Mouse (Mus musculus) embryonic facial prominence, embryonic 10.5 days (tissue): ENCODE measurements around the gene Usp39. TPM values are rescaled to one million over a fixed set of nuclear protein-coding genes. Genes with fewer than 3 reads are reported as not detected.

Source experiments
- DNase-seq: peaks from one replicate; pipeline ENCODE4 v3.0.0-alpha.2; 2017; ENCODE audit warnings: low spot score
- H3K27ac ChIP-seq: fragments of 300-500 bp; sonication (generic); replicated peaks from 2 replicates; pipeline ENCODE4 v1.5.1; 2016; ENCODE audit warnings: mild to moderate bottlenecking
- H3K27me3 ChIP-seq: fragments of 300-500 bp; sonication (generic); replicated peaks from 2 replicates; pipeline ENCODE4 v1.6.1; 2016; ENCODE audit warnings: low read depth, mild to moderate bottlenecking; ENCODE audit not compliant: poor library complexity, severe bottlenecking
- H3K36me3 ChIP-seq: fragments of 300-500 bp; sonication (generic); replicated peaks from 2 replicates; pipeline ENCODE4 v1.6.1; 2016; ENCODE audit warnings: mild to moderate bottlenecking, moderate library complexity
- H3K4me1 ChIP-seq: fragments of 300-500 bp; sonication (generic); 2 replicates; pipeline ENCODE4 v1.6.1; 2016
- H3K4me3 ChIP-seq: fragments of 300-500 bp; sonication (generic); 2 replicates; pipeline ENCODE4 v1.5.1; 2016; ENCODE audit warnings: mild to moderate bottlenecking, moderate library complexity
- H3K9me3 ChIP-seq: fragments of 300-500 bp; sonication (generic); 2 replicates; pipeline ENCODE4 v1.6.1; 2016; ENCODE audit warnings: mild to moderate bottlenecking
- WGBS: fragments of 180-500 bp; shearing (Covaris S2); methylation state at CpG from one replicate; pipeline ENCODE4 v1.1.7; 2016; 5-methylcytosine and 5-hydroxymethylcytosine counted together
- polyA plus RNA-seq: library from polyadenylated mRNA; unstranded; fragments of >200 nt; fragmentation: Nextera tagmentation; extraction: Ambion mirVana; gene quantifications from 2 replicates; pipeline ENCODE4 v1.2.1, GENCODE M21; 2016

Gene Usp39
- polyA plus RNA-seq, 1 experiment from 2014 or later = 83.4 TPM

DNA sequence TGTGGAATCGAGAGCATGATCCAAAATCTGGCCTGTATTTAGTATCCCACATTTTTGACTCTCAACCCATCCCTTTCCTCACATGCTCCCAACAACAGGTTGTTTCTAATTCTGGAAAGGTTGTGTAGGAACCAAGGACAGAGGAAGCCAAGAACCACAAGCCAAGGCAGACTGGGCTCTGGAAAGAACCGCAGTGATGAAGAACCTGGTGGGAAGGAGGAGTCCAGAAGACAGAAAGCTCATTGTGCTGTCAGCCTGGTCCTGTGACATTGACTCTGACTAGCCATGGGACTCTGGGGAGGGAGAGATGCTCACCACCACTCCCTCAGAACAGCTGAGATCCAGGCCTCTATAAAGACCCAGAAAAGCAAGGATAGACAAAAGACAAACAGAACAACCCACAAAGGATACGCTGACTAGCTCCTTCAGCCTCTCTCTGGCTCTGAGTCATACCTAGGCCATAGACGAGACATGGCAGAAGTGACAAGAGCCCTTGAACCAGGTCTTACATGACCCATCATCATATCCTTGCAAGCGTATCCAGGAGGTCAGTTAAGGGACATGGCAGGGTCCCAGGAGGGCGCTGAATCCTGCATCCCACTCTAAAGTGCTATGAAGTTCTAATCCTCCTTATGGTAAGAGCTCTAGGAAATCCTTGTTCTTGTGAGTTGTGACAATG, 38.3 kb upstream of the Usp39 start:
- Histone ChIP-seq H3K4me1 (peaks cover 17% of the 10 kb centered on the region), H3K36me3 (peaks cover 17% of the 10 kb centered on the region), H3K9me3 (no peaks in the 10 kb centered on the region), H3K27ac (no peak overlapping the region), H3K4me3 (no peak overlapping the region), H3K27me3 (peaks cover 25% of the 10 kb centered on the region)
- DNase-seq = no peak
- WGBS = 81% methylated on average over 6 of the region's 6 CpGs

GRCm38 (mm10) chr6:72382494-72382893, 37.5 kb upstream of the Usp39 start:
- H3K27me3 ChIP-seq = peaks cover 27% of the 10 kb centered on the region
- no peak for DNase-seq
- H3K4me3 ChIP-seq = no peak overlapping the region
- H3K4me1 ChIP-seq = peaks cover 9% of the 10 kb centered on the region
- H3K27ac ChIP-seq = no peak overlapping the region
- WGBS = 84% methylated on average over 6 of the region's 6 CpGs
- no peaks in the 10 kb centered on the region for H3K9me3 ChIP-seq
- H3K36me3 ChIP-seq = peaks cover 17% of the 10 kb centered on the region

DNA sequence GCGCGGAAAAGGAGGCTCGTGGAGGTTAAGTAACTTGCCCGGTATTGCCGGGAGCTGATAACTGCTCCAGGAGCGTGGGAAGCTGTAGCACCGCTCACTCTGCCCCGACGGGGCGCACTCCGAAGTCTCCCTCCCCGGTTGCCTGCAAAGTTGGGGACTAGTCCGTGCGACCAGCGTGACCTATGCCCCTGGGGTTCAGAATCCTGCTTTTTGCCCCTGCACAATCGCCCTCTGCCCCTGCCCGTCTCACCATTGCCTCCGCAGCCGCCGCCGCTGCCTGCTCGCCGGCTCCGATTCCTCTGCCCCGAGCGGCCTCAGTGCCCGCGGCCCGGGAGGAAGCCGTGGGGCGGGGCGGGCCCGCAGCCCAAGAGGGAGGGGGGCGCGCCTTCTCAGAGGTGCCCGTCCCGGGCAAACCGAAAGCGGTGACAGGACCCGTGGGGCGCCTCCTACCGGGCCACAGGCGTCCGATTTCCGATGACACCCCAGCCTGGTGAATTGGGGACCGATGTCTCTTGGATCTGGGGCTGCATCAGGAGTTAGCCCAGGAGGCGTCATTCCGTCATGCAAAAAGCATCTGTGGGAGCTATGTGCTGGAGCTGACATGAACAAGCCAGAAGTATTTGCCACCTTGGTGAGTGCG, 35.3 kb upstream of the Usp39 start, which contains the start of gene Vamp5:
Vamp5 (minus strand) TSS at position 338 of the 640 bp plus-strand sequence.
- Histone ChIP-seq H3K4me1 (peaks cover 9% of the 10 kb centered on the region), H3K4me3 (peak within 1 kb of the TSS; percentile 59), H3K36me3 (peaks cover 7% of the 10 kb centered on the region), H3K27ac (peak within 1 kb of the TSS; percentile 78), H3K9me3 (no peaks in the 10 kb centered on the region), H3K27me3 (peaks cover 27% of the 10 kb centered on the region)
- DNase-seq = peak; percentile 66
- 2% methylated on average over 49 of the region's 49 CpGs for WGBS

DNA sequence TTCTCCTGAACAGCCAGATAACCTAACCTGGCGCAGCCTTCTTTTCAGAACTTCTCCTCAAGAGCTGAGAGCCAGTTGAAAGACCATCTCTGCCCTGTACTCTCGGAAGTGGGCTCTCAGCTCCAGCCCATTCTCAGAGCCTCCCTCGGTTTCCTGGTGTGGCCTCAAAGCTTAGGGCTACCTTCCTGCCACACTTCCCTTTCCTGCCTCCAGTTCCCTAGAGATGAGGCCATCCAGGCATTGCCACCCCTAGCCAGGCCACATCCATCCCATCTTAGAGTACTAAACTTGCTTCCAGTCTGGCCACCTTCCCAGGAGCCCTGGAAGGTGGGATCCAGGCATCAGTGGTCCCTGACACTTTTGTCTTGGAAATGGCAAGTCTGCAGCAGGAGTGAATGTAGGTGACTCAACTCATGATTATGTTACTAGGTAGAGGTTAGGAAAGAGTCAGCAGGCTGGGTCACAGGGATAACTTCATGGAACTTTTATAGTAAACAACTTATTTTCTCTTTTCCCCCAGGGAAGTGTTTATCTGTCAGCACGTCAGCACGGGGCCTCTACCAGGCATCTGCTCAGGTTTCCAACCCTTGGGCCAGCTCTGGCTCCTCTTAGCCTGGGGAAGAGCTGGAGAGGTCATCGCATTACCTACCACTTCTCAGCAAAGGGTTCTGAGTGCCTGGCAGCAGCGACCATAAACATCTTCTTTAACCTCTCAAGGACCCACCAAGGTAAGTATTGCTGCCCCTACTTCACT, 34.6 kb upstream of the Usp39 start:
- 33% methylated on average over 7 of the region's 7 CpGs for WGBS
- Histone ChIP-seq H3K4me1 (peaks cover 9% of the 10 kb centered on the region), H3K9me3 (no peaks in the 10 kb centered on the region), H3K4me3 (peak overlapping the region; percentile 59), H3K27ac (peak overlapping the region; percentile 78; the same call in 1 of the 2 replicates), H3K36me3 (peaks cover under 1% of the 10 kb centered on the region; the same call in 1 of the 2 replicates), H3K27me3 (peaks cover 27% of the 10 kb centered on the region)
- no peak for DNase-seq

DNA sequence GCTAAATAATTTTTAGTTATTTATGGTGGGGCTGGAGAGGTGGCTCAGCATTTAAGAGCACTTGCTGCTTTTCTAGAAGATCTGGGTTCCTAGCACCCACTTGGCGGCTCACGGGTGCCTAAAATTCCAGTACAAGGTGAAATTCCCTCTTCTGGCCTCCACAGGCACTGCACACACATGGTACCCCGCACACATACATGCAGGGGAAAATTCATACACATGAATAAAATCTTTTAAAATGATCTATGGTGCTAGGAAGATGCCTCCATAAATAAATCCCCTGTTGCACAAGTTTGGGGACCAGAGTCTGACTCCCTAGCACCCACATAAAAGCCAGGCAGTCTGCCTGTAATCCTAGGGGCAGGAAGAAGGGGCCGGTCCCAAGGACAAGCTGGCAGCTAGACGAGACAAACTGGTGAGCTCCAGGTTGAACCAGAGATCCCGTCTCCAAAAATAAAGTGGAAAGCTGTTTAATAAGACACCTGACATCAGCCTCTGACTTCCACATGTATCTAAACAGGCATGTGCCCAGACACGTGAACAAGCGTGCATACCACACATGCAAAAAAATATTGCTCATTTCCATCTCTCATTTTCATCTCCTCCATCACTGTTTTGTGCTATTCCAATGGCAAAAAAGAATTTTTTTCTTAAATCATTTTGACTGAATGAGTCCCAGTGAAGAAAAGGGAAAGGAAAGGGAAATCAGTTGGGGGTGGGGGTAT, 33.7 kb upstream of the Usp39 start:
- Histone ChIP-seq H3K36me3 (no peaks in the 10 kb centered on the region), H3K9me3 (no peaks in the 10 kb centered on the region), H3K4me1 (peaks cover 9% of the 10 kb centered on the region), H3K27me3 (peaks cover 27% of the 10 kb centered on the region), H3K27ac (no peak overlapping the region), H3K4me3 (peak overlapping the region; percentile 59; the same call in 1 of the 2 replicates)
- no peak for DNase-seq
- 84% methylated on average over 8 of the region's 8 CpGs for WGBS

- Histone ChIP-seq H3K4me3 (no peak overlapping the region), H3K4me1 (peaks cover 13% of the 10 kb centered on the region), H3K27ac (no peak overlapping the region), H3K36me3 (no peaks in the 10 kb centered on the region), H3K27me3 (peaks cover 19% of the 10 kb centered on the region), H3K9me3 (no peaks in the 10 kb centered on the region)
- 83% methylated on average over 15 of the region's 15 CpGs for WGBS
- no peak for DNase-seq
Observed at GRCm38 (mm10) chr6:72374820-72375563, 30.0 kb upstream of the Usp39 start.

GRCm38 (mm10) chr6:72374206-72374605, 29.2 kb upstream of the Usp39 start:
- Histone ChIP-seq H3K9me3 (no peaks in the 10 kb centered on the region), H3K4me3 (no peak overlapping the region), H3K36me3 (no peaks in the 10 kb centered on the region), H3K27ac (no peak overlapping the region), H3K4me1 (peaks cover 10% of the 10 kb centered on the region), H3K27me3 (peaks cover 11% of the 10 kb centered on the region)
- no peak for DNase-seq
- WGBS = 75% methylated on average over 7 of the region's 7 CpGs

DNA sequence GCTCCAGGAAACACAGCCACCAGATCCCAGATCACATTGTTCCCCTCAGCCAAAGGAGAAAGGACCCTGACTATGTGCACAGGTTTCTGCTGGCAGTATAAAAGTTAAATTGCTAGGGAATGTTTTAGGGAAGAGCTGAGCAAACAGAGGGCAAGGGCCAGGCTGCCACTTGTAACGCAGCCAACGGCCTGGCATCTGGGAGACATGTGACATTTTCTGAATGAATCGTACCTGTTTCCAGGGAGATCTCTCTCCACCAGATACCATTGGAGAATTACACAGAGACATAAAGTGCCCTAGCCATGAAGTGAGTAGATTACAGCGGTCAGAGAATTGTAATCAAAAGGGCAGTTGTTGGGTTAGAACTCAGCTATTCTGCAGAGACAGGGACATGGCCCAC, 28.2 kb upstream of the Usp39 start:
- Histone ChIP-seq H3K9me3 (no peaks in the 10 kb centered on the region), H3K27ac (no peak overlapping the region), H3K36me3 (no peaks in the 10 kb centered on the region), H3K4me1 (peaks cover 10% of the 10 kb centered on the region), H3K27me3 (peaks cover under 1% of the 10 kb centered on the region; the same call in 1 of the 2 replicates), H3K4me3 (no peak overlapping the region)
- 91% methylated on average over 4 of the region's 4 CpGs for WGBS
- DNase-seq = no peak

GRCm38 (mm10) chr6:72371571-72371970, 26.6 kb upstream of the Usp39 start:
- no peak for DNase-seq
- Histone ChIP-seq H3K27ac (peak overlapping the region; percentile 35; the same call in 1 of the 2 replicates), H3K36me3 (no peaks in the 10 kb centered on the region), H3K27me3 (no peaks in the 10 kb centered on the region), H3K4me3 (no peak overlapping the region), H3K4me1 (peaks cover 10% of the 10 kb centered on the region), H3K9me3 (no peaks in the 10 kb centered on the region)
- WGBS = 12% methylated on average over 1 of the region's 1 CpGs

DNA sequence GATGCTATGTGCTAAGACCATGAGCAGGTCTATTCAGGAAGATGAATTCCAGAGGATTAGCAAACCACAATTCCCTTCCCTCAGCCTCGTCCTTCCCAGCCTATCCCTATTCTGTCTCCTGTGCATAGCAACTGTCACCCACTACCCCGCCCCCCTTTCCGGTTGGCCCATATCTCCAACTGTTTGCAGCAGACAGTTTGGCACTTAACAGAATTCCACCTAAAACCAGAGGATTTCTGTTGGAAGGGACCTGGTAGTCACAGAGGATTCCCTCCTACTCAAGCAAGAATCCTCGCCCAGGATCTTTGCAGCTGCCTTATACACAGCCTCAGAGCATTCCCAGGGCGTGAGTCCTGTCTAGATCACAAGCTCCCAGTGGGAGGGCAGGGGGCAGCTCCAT, 26.2 kb upstream of the Usp39 start:
- Histone ChIP-seq H3K27ac (peak overlapping the region; percentile 35; the same call in 1 of the 2 replicates), H3K36me3 (no peaks in the 10 kb centered on the region), H3K4me3 (no peak overlapping the region), H3K4me1 (peaks cover 10% of the 10 kb centered on the region), H3K27me3 (no peaks in the 10 kb centered on the region), H3K9me3 (no peaks in the 10 kb centered on the region)
- 48% methylated on average over 5 of the region's 5 CpGs for WGBS
- no peak for DNase-seq

GRCm38 (mm10) chr6:72370091-72370490, 25.1 kb upstream of the Usp39 start:
- Histone ChIP-seq H3K36me3 (no peaks in the 10 kb centered on the region), H3K27ac (no peak overlapping the region), H3K9me3 (no peaks in the 10 kb centered on the region), H3K4me3 (no peak overlapping the region), H3K4me1 (peaks cover 10% of the 10 kb centered on the region), H3K27me3 (no peaks in the 10 kb centered on the region)
- no peak for DNase-seq
- 81% methylated on average over 12 of the region's 12 CpGs for WGBS
